Comparison of ENCODE assay signal across 8 mouse cellular contexts in the genomic region with DNA sequence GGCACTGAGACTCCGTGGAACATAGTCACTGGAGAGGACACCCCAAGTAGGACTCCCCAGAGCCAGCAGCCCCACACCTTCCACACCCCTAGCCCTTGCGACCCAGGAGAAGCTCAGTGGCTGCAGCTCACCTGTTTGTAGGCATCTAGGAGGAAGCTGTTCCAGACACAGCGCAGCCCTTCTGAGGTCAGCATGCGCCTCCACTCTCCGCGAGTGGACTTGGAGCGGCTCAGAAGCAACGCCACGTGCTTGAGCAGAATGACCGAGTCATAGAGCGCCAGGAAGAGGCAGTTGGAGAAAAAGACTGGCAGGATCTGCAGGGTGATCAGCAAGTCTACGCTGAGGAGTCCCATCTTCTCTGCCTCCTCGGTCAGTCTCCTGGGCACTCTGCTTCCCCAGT. TPM values are rescaled to one million over a fixed set of nuclear protein-coding genes. Genes with fewer than 3 reads are reported as not detected.
DNase-seq lines count a peak whose midpoint lies in the region; ATAC-seq and TF ChIP-seq lines count a peak whose summit lies in the region.
"Had no signal": no experiment of that assay in that cellular context is flagged by ENCODE, and none has a peak within 500 bp of the region (broad histone marks: within the 10 kb centered on the region; RNA-seq: fewer than 3 reads in every experiment).

No protein-coding gene starts in this region.

- TF ChIP-seq RAD21 in MEL (IDR thresholded peaks at IDR 0.05; ENCODE audit: low read depth, low read length): no peak

- no peak overlapping the region for H3K4me3 ChIP-seq in liver, embryonic 15.5 days (replicated peaks)
- peak overlapping the region in 1 of 2 experiments; percentile 85; a peak in 2 of 4 replicates for H3K4me3 ChIP-seq in MEL (ENCODE audit: control insufficient read depth in 1 of 2, insufficient read depth in 1 of 2, low read depth in 2 of 2, low read length in 2 of 2)
- peak overlapping the region; percentile 31 for H3K4me3 ChIP-seq in small intestine, adult 2 months (ENCODE audit: low read depth, low read length)
- H3K4me3 ChIP-seq in midbrain, embryonic 16.5 days (ENCODE audit: low read depth, low read length): no peak overlapping the region
- H3K4me3 ChIP-seq: midbrain, embryonic 12.5 days had no signal

- intact Hi-C loops in heart, postnatal 10 days (cut with DNase I): loop anchor here (5.0 to 10.0 kb wide), 2 partner anchors 164 to 173 kb away; no protein-coding TSS in a partner anchor

- no peak for TF ChIP-seq POLR2A in MEL (IDR thresholded peaks at IDR 0.05; ENCODE audit: control insufficient read depth in 1 of 2, insufficient read depth in 1 of 2, low read depth in 1 of 2, low read length in 2 of 2, poor library complexity in 1 of 2)
- TF ChIP-seq POLR2A in small intestine, adult 2 months (IDR thresholded peaks at IDR 0.05; ENCODE audit: low read depth, low read length): no peak

- H3K27me3 ChIP-seq in liver, embryonic 15.5 days: no peaks in the 10 kb centered on the region
- no peaks in the 10 kb centered on the region for H3K27me3 ChIP-seq in MEL (ENCODE audit: control insufficient read depth in 1 of 2, insufficient read depth in 2 of 2, low read length in 2 of 2)
- no peaks in the 10 kb centered on the region for H3K27me3 ChIP-seq in small intestine, adult 2 months (ENCODE audit: control insufficient read depth, insufficient read depth, low read length)
- no peaks in the 10 kb centered on the region; the same call in 1 of the 2 replicates for H3K27me3 ChIP-seq in midbrain, embryonic 16.5 days (ENCODE audit: control insufficient read depth, insufficient read depth, low read depth, low read length)

- no peak overlapping the region for H3K9ac ChIP-seq in liver, embryonic 15.5 days
- no peak overlapping the region for H3K9ac ChIP-seq in MEL (ENCODE audit: control insufficient read depth, low read depth, low read length, poor library complexity, severe bottlenecking)
- no peak overlapping the region for H3K9ac ChIP-seq in midbrain, embryonic 16.5 days (ENCODE audit: low read depth, low read length)
- H3K9ac ChIP-seq: midbrain, embryonic 12.5 days had no signal

- no peak for ATAC-seq in liver, embryonic 15.5 days (ENCODE audit: insufficient read depth)
- ATAC-seq in midbrain, embryonic 16.5 days: no peak

- H3K36me3 ChIP-seq in liver, embryonic 15.5 days (replicated peaks): no peaks in the 10 kb centered on the region
- H3K36me3 ChIP-seq in MEL (ENCODE audit: control insufficient read depth in 1 of 2, insufficient read depth in 2 of 2, low read length in 2 of 2): peaks cover 0 to 6% of the 10 kb centered on the region in 2 experiments; a peak in 2 of 4 replicates
- no peaks in the 10 kb centered on the region for H3K36me3 ChIP-seq in small intestine, adult 2 months (ENCODE audit: control insufficient read depth, insufficient read depth, low read length)
- H3K36me3 ChIP-seq in midbrain, embryonic 16.5 days (ENCODE audit: control insufficient read depth, insufficient read depth, low read length): no peaks in the 10 kb centered on the region
- H3K36me3 ChIP-seq: midbrain, embryonic 12.5 days had no signal

- no peaks in the 10 kb centered on the region for H3K4me1 ChIP-seq in liver, embryonic 15.5 days (replicated peaks)
- no peaks in the 10 kb centered on the region; a peak in 2 of 4 replicates for H3K4me1 ChIP-seq in MEL (ENCODE audit: control insufficient read depth in 1 of 2, insufficient read depth in 2 of 2, low read length in 2 of 2)
- H3K4me1 ChIP-seq in small intestine, adult 2 months (ENCODE audit: control insufficient read depth, insufficient read depth, insufficient read length, low read length): no peaks in the 10 kb centered on the region
- H3K4me1 ChIP-seq in midbrain, embryonic 16.5 days (ENCODE audit: control insufficient read depth, insufficient read depth, low read length): no peaks in the 10 kb centered on the region

- no peak for TF ChIP-seq EP300 in MEL (IDR thresholded peaks at IDR 0.05; ENCODE audit: low read depth in 1 of 2, low read length in 2 of 2)

- 51% methylated on average over 13 of the region's 13 CpGs for WGBS in liver, embryonic 15.5 days (ENCODE audit: insufficient replicate concordance)
- WGBS in small intestine, adult 2 months: 62% methylated on average over 13 of the region's 13 CpGs
- 86% methylated on average over 13 of the region's 13 CpGs for WGBS in midbrain, embryonic 16.5 days

- no peak for DNase-seq in liver
- peak; percentile 19 for DNase-seq in MEL (ENCODE audit: low read depth, low spot score)
- DNase-seq in cerebellum, adult 11-12 months: peak; percentile 65
- DNase-seq in heart, postnatal 10 days: peak; percentile 21 to 30

- no peak overlapping the region for H3K27ac ChIP-seq in liver, embryonic 15.5 days (replicated peaks)
- H3K27ac ChIP-seq in MEL (ENCODE audit: control insufficient read depth, low read depth, low read length): no peak overlapping the region
- H3K27ac ChIP-seq in small intestine, adult 2 months (ENCODE audit: insufficient read depth, low read depth, low read length): no peak overlapping the region
- H3K27ac ChIP-seq in midbrain, embryonic 16.5 days (ENCODE audit: low read length): no peak overlapping the region
- H3K27ac ChIP-seq: midbrain, embryonic 12.5 days had no signal

- peak overlapping the region; percentile 35 for H3K4me2 ChIP-seq in liver, embryonic 15.5 days
- no peak overlapping the region; the same call in 1 of the 2 replicates for H3K4me2 ChIP-seq in midbrain, embryonic 16.5 days (ENCODE audit: low read length)

- H3K9me3 ChIP-seq in liver, embryonic 15.5 days (replicated peaks): no peaks in the 10 kb centered on the region
- H3K9me3 ChIP-seq in MEL (replicated peaks; ENCODE audit: insufficient read depth, low read length): no peaks in the 10 kb centered on the region
- no peaks in the 10 kb centered on the region for H3K9me3 ChIP-seq in midbrain, embryonic 16.5 days (replicated peaks; ENCODE audit: control insufficient read depth, low read length, poor library complexity, severe bottlenecking)
- H3K9me3 ChIP-seq: midbrain, embryonic 12.5 days had no signal

- no peak for TF ChIP-seq CTCF in MEL (IDR thresholded peaks at IDR 0.05 in 2 of 3, conservative IDR thresholded peaks at IDR 0.05 in 1 of 3; ENCODE audit: control insufficient read depth in 1 of 3, insufficient read depth in 1 of 3, low read depth in 2 of 3, low read length in 3 of 3, poor library complexity in 1 of 3, severe bottlenecking in 1 of 3)
- no peak for TF ChIP-seq CTCF in small intestine, adult 2 months (IDR thresholded peaks at IDR 0.05; ENCODE audit: extremely low read depth, insufficient read length, insufficient replicate concordance, low read depth, low read length)

- H3K79me2 ChIP-seq in MEL (ENCODE audit: control insufficient read depth, insufficient read depth, low read length, poor library complexity): no peaks in the 10 kb centered on the region

TF ChIP-seq in MEL, 35 proteins besides CTCF, POLR2A, EP300 and RAD21:
- no peak for TF ChIP-seq KAT2A (conservative IDR thresholded peaks at IDR 0.05; ENCODE audit: low read depth, low read length)
- TF ChIP-seq TBP (IDR thresholded peaks at IDR 0.05; ENCODE audit: low read depth, low read length): no peak
- no peak for TF ChIP-seq SIN3A (IDR thresholded peaks at IDR 0.05; ENCODE audit: low read length)
- TF ChIP-seq USF1 (IDR thresholded peaks at IDR 0.05; ENCODE audit: low read depth, low read length): no peak
- TF ChIP-seq NELFE (IDR thresholded peaks at IDR 0.05; ENCODE audit: low read depth, low read length): no peak
- TF ChIP-seq ZNF384 (IDR thresholded peaks at IDR 0.05; ENCODE audit: low read depth, low read length): no peak
- TF ChIP-seq UBTF (IDR thresholded peaks at IDR 0.05; ENCODE audit: borderline replicate concordance, insufficient read depth, low read depth, low read length): no peak
- TF ChIP-seq GATA1 (IDR thresholded peaks at IDR 0.05; ENCODE audit: low read depth, low read length): no peak
- no peak for TF ChIP-seq CHD1 (IDR thresholded peaks at IDR 0.05; ENCODE audit: low read depth, low read length)
- no peak for TF ChIP-seq MEF2A (IDR thresholded peaks at IDR 0.05; ENCODE audit: extremely low read depth, insufficient replicate concordance, low read depth, low read length, poor library complexity, severe bottlenecking)
- no peak for TF ChIP-seq ZC3H11A (IDR thresholded peaks at IDR 0.05; ENCODE audit: low read depth, low read length)
- no peak for TF ChIP-seq MAZ (IDR thresholded peaks at IDR 0.05; ENCODE audit: low read depth, low read length)
- TF ChIP-seq ZMIZ1 (IDR thresholded peaks at IDR 0.05; ENCODE audit: low read depth, low read length): no peak
- TF ChIP-seq RCOR1 (IDR thresholded peaks at IDR 0.05; ENCODE audit: low read depth, low read length): no peak
- TF ChIP-seq E2F4 (IDR thresholded peaks at IDR 0.05; ENCODE audit: borderline replicate concordance, low read depth, low read length): no peak
- no peak for TF ChIP-seq POLR2AphosphoS5 (IDR thresholded peaks at IDR 0.05; ENCODE audit: borderline replicate concordance, low read depth, low read length)
- TF ChIP-seq TCF12 (IDR thresholded peaks at IDR 0.05; ENCODE audit: low read depth, low read length): no peak
- no peak for TF ChIP-seq MAFK (IDR thresholded peaks at IDR 0.05; ENCODE audit: borderline replicate concordance, low read depth, low read length)

RNA-seq across cellular contexts. Expression of a gene that starts 0.3 kb away (rescaled TPM):
- polyA plus RNA-seq in liver, embryonic 15.5 days (2015; fragmentation: Nextera tagmentation; extraction: Ambion mirVana): 0.09 TPM in 2 replicates
- 0.04 TPM in 1 of 2 replicates, not detected in the other for total RNA-seq in MEL (2012; rRNA removed)
- polyA plus RNA-seq in MEL (2012; ENCODE audit: insufficient read depth in 1 of 2, insufficient read length in 2 of 2, low read depth in 1 of 2, low replicate concordance in 2 of 2, missing spikeins in 1 of 2): under 1 TPM in 1 of 2 experiments, not detected in 1; 0.03 TPM
- total RNA-seq in heart, postnatal 10 days (2021): 10 to 100 TPM in 1 of 2 experiments, 1 to 10 TPM in 1; 2.7 to 13.6 TPM
- 0.04 and 0.10 TPM in 2 replicates for polyA plus RNA-seq in small intestine, adult 2 months (2012; rRNA removed)
- 0.06 and 0.11 TPM in 2 replicates for polyA plus RNA-seq in midbrain, embryonic 16.5 days (2015; fragmentation: Nextera tagmentation; extraction: Ambion mirVana)
